Mouse (Mus musculus): ENCODE measurements around the gene Pla2g15. TPM values are rescaled to one million over a fixed set of nuclear protein-coding genes. Genes with fewer than 3 reads are reported as not detected.

The Pla2g15 gene
- total and polyA plus RNA-seq, 3 experiments: 4.0 to 9.4 TPM; not detected in 1

GRCm38 (mm10) chr8:106140191-106140590 is 10.0 kb upstream of the Pla2g15 start:
- Histone ChIP-seq H3K4me3 (ENCODE audit: control insufficient read depth in 1 of 2, insufficient read depth in 1 of 2, low read depth in 2 of 2, low read length in 2 of 2) (no peak overlapping the region), H3K36me3 (ENCODE audit: control insufficient read depth in 1 of 2, insufficient read depth in 2 of 2, low read length in 2 of 2) (peaks cover 0 to 2% of the 10 kb centered on the region in 2 experiments; a peak in 1 of 4 replicates), H3K9ac (ENCODE audit: control insufficient read depth, low read depth, low read length, poor library complexity, severe bottlenecking) (no peak overlapping the region), H3K27ac (ENCODE audit: control insufficient read depth, low read depth, low read length) (no peak overlapping the region), H3K4me1 (ENCODE audit: control insufficient read depth in 1 of 2, insufficient read depth in 2 of 2, low read length in 2 of 2) (peaks cover 0 to 9% of the 10 kb centered on the region in 2 experiments; a peak in 3 of 4 replicates), H3K9me3 (replicated peaks; ENCODE audit: insufficient read depth, low read length) (no peaks in the 10 kb centered on the region), H3K27me3 (ENCODE audit: control insufficient read depth in 1 of 2, insufficient read depth in 2 of 2, low read length in 2 of 2) (peaks cover 0 to 7% of the 10 kb centered on the region in 2 experiments; a peak in 2 of 4 replicates), H3K79me2 (ENCODE audit: control insufficient read depth, insufficient read depth, low read length, poor library complexity) (no peaks in the 10 kb centered on the region)
- TF ChIP-seq HCFC1 (IDR thresholded peaks at IDR 0.05; ENCODE audit: low read depth, low read length) (no peak), USF1 (IDR thresholded peaks at IDR 0.05; ENCODE audit: low read depth, low read length) (no peak), MEF2A (IDR thresholded peaks at IDR 0.05; ENCODE audit: extremely low read depth, insufficient replicate concordance, low read depth, low read length, poor library complexity, severe bottlenecking) (no peak), UBTF (IDR thresholded peaks at IDR 0.05; ENCODE audit: borderline replicate concordance, insufficient read depth, low read depth, low read length) (no peak)
- no peak for DNase-seq (ENCODE audit: low read depth, low spot score)

- Histone ChIP-seq H3K4me1 (ENCODE audit: control insufficient read depth in 1 of 2, insufficient read depth in 2 of 2, low read length in 2 of 2) (peaks cover 0 to 12% of the 10 kb centered on the region in 2 experiments; a peak in 3 of 4 replicates), H3K36me3 (ENCODE audit: control insufficient read depth in 1 of 2, insufficient read depth in 2 of 2, low read length in 2 of 2) (peaks cover 0 to 5% of the 10 kb centered on the region in 2 experiments; a peak in 2 of 4 replicates), H3K9ac (ENCODE audit: control insufficient read depth, low read depth, low read length, poor library complexity, severe bottlenecking) (0 out of 2 replicates have a peak overlapping the region, but pooled peaks have one; percentile 2), H3K4me3 (ENCODE audit: control insufficient read depth in 1 of 2, insufficient read depth in 1 of 2, low read depth in 2 of 2, low read length in 2 of 2) (peak overlapping the region; percentile 5 to 6; a peak in 1 of 4 replicates), H3K27ac (ENCODE audit: control insufficient read depth, low read depth, low read length) (no peak overlapping the region), H3K27me3 (ENCODE audit: control insufficient read depth in 1 of 2, insufficient read depth in 2 of 2, low read length in 2 of 2) (peaks cover 0 to 7% of the 10 kb centered on the region in 2 experiments; a peak in 2 of 4 replicates), H3K9me3 (replicated peaks; ENCODE audit: insufficient read depth, low read length) (no peaks in the 10 kb centered on the region), H3K79me2 (ENCODE audit: control insufficient read depth, insufficient read depth, low read length, poor library complexity) (no peaks in the 10 kb centered on the region)
- peak; percentile 92 for DNase-seq (ENCODE audit: low read depth, low spot score)
- no peak for TF ChIP-seq ZKSCAN1 (IDR thresholded peaks at IDR 0.05; ENCODE audit: low read depth, low read length)
- TF ChIP-seq MAX (IDR thresholded peaks at IDR 0.05; ENCODE audit: low read length): 0 out of 2 replicates have a peak, but pooled peaks have one; percentile 40
- TF ChIP-seq SIN3A (IDR thresholded peaks at IDR 0.05; ENCODE audit: low read length): peak; percentile 76
- TF ChIP-seq KAT2A (conservative IDR thresholded peaks at IDR 0.05; ENCODE audit: low read depth, low read length): no peak
- peak; percentile 44; the same call in 1 of the 2 replicates for TF ChIP-seq ELF1 (IDR thresholded peaks at IDR 0.05; ENCODE audit: low read depth, low read length)
- TF ChIP-seq MXI1 (IDR thresholded peaks at IDR 0.05; ENCODE audit: low read depth, low read length): peak; percentile 53; the same call in 1 of the 2 replicates
- TF ChIP-seq NELFE (IDR thresholded peaks at IDR 0.05; ENCODE audit: low read depth, low read length): 0 out of 2 replicates have a peak, but pooled peaks have one; percentile 8
- no peak for TF ChIP-seq CHD1 (IDR thresholded peaks at IDR 0.05; ENCODE audit: low read depth, low read length)
- no peak for TF ChIP-seq POLR2AphosphoS2 (IDR thresholded peaks at IDR 0.05; ENCODE audit: low read length)
- TF ChIP-seq UBTF (IDR thresholded peaks at IDR 0.05; ENCODE audit: borderline replicate concordance, insufficient read depth, low read depth, low read length): no peak
- TF ChIP-seq MAFK (IDR thresholded peaks at IDR 0.05; ENCODE audit: borderline replicate concordance, low read depth, low read length): no peak
- 0 out of 2 replicates have a peak, but pooled peaks have one; percentile 14 for TF ChIP-seq GATA1 (IDR thresholded peaks at IDR 0.05; ENCODE audit: low read depth, low read length)
- 0 out of 2 replicates have a peak, but pooled peaks have one; percentile 50 for TF ChIP-seq JUND (IDR thresholded peaks at IDR 0.05; ENCODE audit: low read depth, low read length)
- 0 out of 2 replicates have a peak, but pooled peaks have one; percentile 42 for TF ChIP-seq RCOR1 (IDR thresholded peaks at IDR 0.05; ENCODE audit: low read depth, low read length)
- TF ChIP-seq RAD21 (IDR thresholded peaks at IDR 0.05; ENCODE audit: low read depth, low read length): no peak; the same call in none of the 2 replicates
- peak; percentile 78 for TF ChIP-seq MYC (IDR thresholded peaks at IDR 0.05; ENCODE audit: low read depth, low read length)
- TF ChIP-seq ZNF384 (IDR thresholded peaks at IDR 0.05; ENCODE audit: low read depth, low read length): peak; percentile 73
- TF ChIP-seq GABPA (IDR thresholded peaks at IDR 0.05; ENCODE audit: low read depth, low read length): 0 out of 2 replicates have a peak, but pooled peaks have one; percentile 34
- TF ChIP-seq E2F4 (IDR thresholded peaks at IDR 0.05; ENCODE audit: borderline replicate concordance, low read depth, low read length): no peak
- TF ChIP-seq ZC3H11A (IDR thresholded peaks at IDR 0.05; ENCODE audit: low read depth, low read length): peak; percentile 97
- peak; percentile 11; the same call in 1 of the 2 replicates for TF ChIP-seq TCF12 (IDR thresholded peaks at IDR 0.05; ENCODE audit: low read depth, low read length)
- TF ChIP-seq EP300 (IDR thresholded peaks at IDR 0.05; ENCODE audit: low read depth in 1 of 2, low read length in 2 of 2): 0 out of 4 replicates have a peak, but pooled peaks of 1 of the 2 experiments have one; percentile 18
- TF ChIP-seq TBP (IDR thresholded peaks at IDR 0.05; ENCODE audit: low read depth, low read length): 0 out of 2 replicates have a peak, but pooled peaks have one; percentile 21
- peak; percentile 91 to 99 (median 91) for TF ChIP-seq CTCF (IDR thresholded peaks at IDR 0.05 in 2 of 3, conservative IDR thresholded peaks at IDR 0.05 in 1 of 3; ENCODE audit: control insufficient read depth in 1 of 3, insufficient read depth in 1 of 3, low read depth in 2 of 3, low read length in 3 of 3, poor library complexity in 1 of 3, severe bottlenecking in 1 of 3)
- TF ChIP-seq SMC3 (IDR thresholded peaks at IDR 0.05; ENCODE audit: low read depth, low read length): peak; percentile 98
- peak; percentile 50; the same call in 1 of the 2 replicates for TF ChIP-seq HCFC1 (IDR thresholded peaks at IDR 0.05; ENCODE audit: low read depth, low read length)
These were observed 9.4 kb upstream of the Pla2g15 start for GRCm38 (mm10) chr8:106140769-106141168.
